Mouse (Mus musculus) heart, embryonic 16.5 days (tissue): Measurements from ENCODE around the gene Zfp36l1. TPM values are rescaled to one million over a fixed set of nuclear protein-coding genes. Genes with fewer than 3 reads are reported as not detected.

Experiments
- ATAC-seq: fragments of 200-750 bp; cut with Nextera tagmentation; replicated peaks from 2 replicates; pipeline ENCODE4 v1.8.0; 2017; ENCODE audit warnings: moderate number of reproducible peaks; ENCODE audit not compliant: insufficient read depth, low FRiP score; ENCODE audit errors: extremely low read depth
- H3K27ac ChIP-seq: fragments of 300-500 bp; sonication (generic); 2 replicates; pipeline ENCODE4 v1.5.1; 2014; ENCODE audit warnings: mild to moderate bottlenecking, low read length, control low read depth, moderate library complexity
- H3K27me3 ChIP-seq: fragments of 300-500 bp; sonication (generic); 2 replicates; pipeline ENCODE4 v1.6.1; 2014; ENCODE audit warnings: low read length, mixed read lengths; ENCODE audit not compliant: control insufficient read depth, insufficient read depth
- H3K36me3 ChIP-seq: fragments of 300-500 bp; sonication (generic); 2 replicates; pipeline ENCODE4 v1.6.1; 2014; ENCODE audit not compliant: control insufficient read depth, insufficient read depth
- H3K4me1 ChIP-seq: fragments of 300-500 bp; sonication (generic); 2 replicates; pipeline ENCODE4 v1.6.1; 2014; ENCODE audit warnings: low read length, mixed read lengths; ENCODE audit not compliant: control insufficient read depth, insufficient read depth
- H3K4me2 ChIP-seq: fragments of 300-500 bp; sonication (generic); 2 replicates; pipeline ENCODE4 v1.6.1; 2014; ENCODE audit warnings: low read depth, mild to moderate bottlenecking, control low read depth, low read length
- H3K4me3 ChIP-seq: fragments of 300-500 bp; sonication (generic); 2 replicates; pipeline ENCODE4 v1.5.1; 2014; ENCODE audit warnings: mild to moderate bottlenecking, control low read depth, low read length
- H3K9ac ChIP-seq: fragments of 300-500 bp; sonication (generic); 2 replicates; pipeline ENCODE4 v1.6.1; 2014; ENCODE audit warnings: low read length, control low read depth
- H3K9me3 ChIP-seq: fragments of 300-500 bp; sonication (generic); replicated peaks from 2 replicates; pipeline ENCODE4 v1.6.1; 2016; ENCODE audit warnings: low read length; ENCODE audit not compliant: control insufficient read depth
- WGBS: fragments of 180-500 bp; shearing (Covaris S2); extraction: QIAGEN DNeasy Blood & Tissue Kit; methylation state at CpG from one replicate; pipeline ENCODE4 v1.1.7; 2014; 5-methylcytosine and 5-hydroxymethylcytosine counted together
- polyA plus RNA-seq: library from polyadenylated mRNA; unstranded; fragments of >200 nt; fragmentation: Nextera tagmentation; extraction: Ambion mirVana; gene quantifications from 2 replicates; pipeline ENCODE4 v1.2.1, GENCODE M21; 2015

Zfp36l1 gene
- polyA plus RNA-seq, 1 experiment from 2014 or later = 85.5 TPM

DNA sequence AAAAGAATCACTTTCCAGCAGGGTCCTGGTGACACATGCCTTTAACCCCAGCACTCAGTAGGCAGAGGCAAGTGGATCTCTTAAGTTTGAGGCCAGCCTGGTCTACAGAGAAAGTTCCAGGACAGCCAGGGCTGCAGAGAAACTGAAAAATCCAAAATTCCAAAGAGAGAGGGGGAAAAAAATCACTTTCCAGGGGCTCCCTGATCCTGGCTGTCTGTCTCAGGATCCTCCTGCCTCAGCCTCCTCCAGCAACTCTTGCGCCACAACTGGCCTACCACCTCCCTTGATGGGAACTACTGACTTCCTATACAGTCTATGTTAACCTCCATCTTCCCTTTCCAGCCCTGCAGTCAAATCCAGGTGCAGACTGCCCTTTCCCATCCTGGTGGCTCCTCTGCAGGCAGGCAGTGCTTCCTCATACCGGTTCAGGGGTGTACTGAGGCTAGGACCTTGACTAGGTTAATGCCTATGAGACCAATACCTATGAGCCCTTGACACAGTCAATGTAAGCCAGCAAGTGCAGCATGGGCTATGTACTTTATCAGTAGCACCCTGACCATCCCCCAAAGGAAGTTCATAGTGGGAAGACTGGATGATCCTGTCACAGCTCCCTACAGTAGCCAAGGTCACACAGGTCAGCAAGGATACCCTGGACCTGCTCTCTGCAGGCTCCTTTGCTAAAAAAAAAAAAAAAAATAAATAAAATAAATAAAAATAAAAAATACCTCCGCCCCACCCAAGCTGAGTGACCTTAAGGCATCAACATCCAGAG lies 5.7 kb downstream of the Zfp36l1 start:
- H3K4me3 ChIP-seq = no peak overlapping the region
- peaks cover 8% of the 10 kb centered on the region for H3K4me1 ChIP-seq
- no peak for ATAC-seq
- no peaks in the 10 kb centered on the region for H3K27me3 ChIP-seq
- peak overlapping the region; percentile 32 for H3K27ac ChIP-seq
- WGBS = 88% methylated on average over 3 of the region's 3 CpGs
- H3K9ac ChIP-seq = no peak overlapping the region
- H3K9me3 ChIP-seq = no peaks in the 10 kb centered on the region
- no peak overlapping the region for H3K4me2 ChIP-seq
- peaks cover 9% of the 10 kb centered on the region for H3K36me3 ChIP-seq

DNA sequence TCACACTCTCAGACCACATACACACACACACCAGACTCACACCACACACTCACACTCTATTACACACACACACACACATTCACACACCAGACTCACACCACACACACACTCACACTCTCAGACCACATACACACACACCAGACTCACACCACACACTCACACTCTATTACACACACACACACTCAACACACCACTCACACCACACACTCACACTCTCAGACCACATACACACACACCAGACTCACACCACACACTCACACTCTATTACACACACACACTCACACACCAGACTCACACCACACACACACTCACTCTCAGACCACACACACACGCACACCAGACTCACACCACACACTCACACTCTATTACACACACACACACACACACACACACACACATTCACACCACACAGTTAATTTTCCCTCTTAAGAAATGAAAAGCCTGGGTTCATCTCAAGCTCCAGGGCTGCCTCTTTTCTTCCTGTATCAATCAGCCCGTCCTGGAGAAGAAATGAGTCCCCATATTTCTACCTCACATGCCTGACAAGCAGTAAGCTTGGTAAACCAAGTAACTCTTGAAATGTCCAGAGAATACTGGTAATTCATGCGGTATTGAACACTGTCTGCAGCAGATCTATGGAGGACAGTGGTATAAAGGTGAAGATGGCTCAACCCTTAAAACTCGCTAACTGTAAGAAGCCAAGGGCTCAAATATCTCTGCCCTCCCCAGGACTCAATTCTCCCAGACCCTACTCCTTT lies 6.5 kb downstream of the Zfp36l1 start:
- ATAC-seq = no peak
- no peaks in the 10 kb centered on the region for H3K27me3 ChIP-seq
- H3K4me1 ChIP-seq = peaks cover 8% of the 10 kb centered on the region
- H3K9ac ChIP-seq = no peak overlapping the region
- peaks cover 9% of the 10 kb centered on the region for H3K36me3 ChIP-seq
- H3K4me3 ChIP-seq = no peak overlapping the region
- 85% methylated on average over 4 of the region's 4 CpGs for WGBS
- no peak overlapping the region for H3K4me2 ChIP-seq
- H3K9me3 ChIP-seq = no peaks in the 10 kb centered on the region
- no peak overlapping the region for H3K27ac ChIP-seq

DNA sequence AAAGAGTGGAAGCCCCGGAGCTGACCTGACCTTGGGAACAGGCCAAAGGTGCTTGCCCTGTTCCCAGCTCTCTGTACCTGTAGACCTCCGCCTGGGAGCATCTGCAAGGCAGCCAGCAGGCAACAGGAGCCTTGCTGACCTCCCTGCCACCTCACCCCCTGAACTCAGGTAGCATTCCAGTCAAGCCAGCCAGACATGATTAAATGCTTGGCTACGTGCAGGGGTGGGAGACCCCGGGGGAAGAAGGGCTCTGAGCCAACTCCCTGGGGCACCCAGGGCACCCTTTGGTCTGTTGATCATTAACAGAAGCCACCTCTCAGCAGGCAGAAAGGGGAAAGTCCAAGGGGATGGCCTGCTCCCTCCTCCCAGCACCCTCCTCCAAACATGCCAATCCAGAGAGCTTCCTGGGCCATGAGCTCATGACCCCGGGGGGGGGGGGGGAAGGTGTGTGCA lies 9.3 kb downstream of the Zfp36l1 start:
- peak; percentile 32; the same call in 1 of the 2 replicates for ATAC-seq
- Histone ChIP-seq H3K4me3 (no peak overlapping the region), H3K27ac (peak overlapping the region; percentile 54), H3K4me2 (no peak overlapping the region), H3K9ac (no peak overlapping the region), H3K27me3 (no peaks in the 10 kb centered on the region), H3K4me1 (peaks cover 8% of the 10 kb centered on the region), H3K36me3 (peaks cover 6% of the 10 kb centered on the region), H3K9me3 (no peaks in the 10 kb centered on the region)
- WGBS = 45% methylated on average over 4 of the region's 5 CpGs

DNA sequence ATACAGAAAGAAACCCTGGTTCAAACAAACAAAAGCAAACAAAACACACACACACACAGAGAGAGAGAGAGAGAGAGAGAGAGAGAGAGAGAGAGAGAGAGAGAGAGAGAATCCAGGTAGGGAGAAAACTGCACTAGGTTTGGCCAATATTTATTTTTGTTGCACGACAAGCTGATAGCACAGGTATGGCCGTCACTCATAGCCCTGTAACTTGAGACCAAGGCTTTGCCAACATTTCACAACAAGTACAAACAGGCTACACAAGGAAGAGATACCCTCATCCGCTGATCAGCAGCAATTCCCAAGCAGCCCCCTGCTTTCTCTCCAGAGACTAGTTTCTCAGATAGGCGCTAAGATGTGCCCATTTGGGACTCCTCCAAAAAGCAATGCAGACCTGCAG lies 9.7 kb downstream of the Zfp36l1 start:
- Histone ChIP-seq H3K36me3 (peaks cover 6% of the 10 kb centered on the region), H3K9ac (no peak overlapping the region), H3K27ac (peak overlapping the region; percentile 54; the same call in 1 of the 2 replicates), H3K9me3 (no peaks in the 10 kb centered on the region), H3K4me1 (peaks cover 8% of the 10 kb centered on the region), H3K4me3 (no peak overlapping the region), H3K4me2 (no peak overlapping the region), H3K27me3 (no peaks in the 10 kb centered on the region)
- WGBS = 26% methylated on average over 4 of the region's 4 CpGs
- ATAC-seq = no peak

DNA sequence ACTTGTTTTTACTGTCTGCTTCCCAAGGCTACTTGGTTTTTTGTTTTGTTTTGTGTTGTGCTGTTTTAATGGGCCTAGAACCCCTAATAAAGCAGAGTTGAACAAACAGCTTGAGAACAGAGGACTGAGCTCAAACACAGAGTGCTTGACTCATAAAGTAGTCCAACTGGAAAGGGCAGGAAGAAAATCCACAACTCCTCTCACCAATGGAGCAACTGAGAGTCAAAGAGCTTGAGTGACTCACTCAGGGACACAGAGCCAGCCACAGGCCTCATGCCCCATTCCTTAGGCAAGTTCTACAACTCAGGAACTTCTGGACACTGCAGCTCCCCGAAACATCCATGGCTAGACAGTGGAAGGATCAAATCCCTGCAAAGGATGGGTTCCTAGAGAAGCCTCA lies 14.0 kb downstream of the Zfp36l1 start:
- no peak overlapping the region for H3K27ac ChIP-seq
- ATAC-seq = no peak

DNA sequence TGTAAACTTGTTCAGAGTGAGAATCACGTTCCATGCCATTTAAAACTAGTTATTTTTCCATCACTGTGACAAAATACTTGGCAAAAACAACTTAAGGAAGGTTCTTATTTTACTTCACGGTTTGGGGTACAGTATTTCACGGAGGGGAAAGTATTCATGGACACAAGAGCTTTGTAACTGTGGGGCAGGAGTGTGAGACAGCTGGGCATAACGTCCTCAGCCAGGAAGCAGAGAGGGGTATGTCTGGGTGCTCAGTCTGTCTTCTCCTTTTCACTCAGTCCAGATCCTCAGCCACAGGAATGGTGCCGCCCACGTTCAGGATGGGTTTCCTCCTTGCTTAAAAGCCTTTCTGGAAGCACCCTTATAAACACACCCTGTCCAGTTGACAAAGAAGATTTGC lies 16.1 kb downstream of the Zfp36l1 start:
- Histone ChIP-seq H3K27ac (no peak overlapping the region), H3K36me3 (no peaks in the 10 kb centered on the region), H3K4me3 (no peak overlapping the region), H3K4me2 (no peak overlapping the region), H3K9me3 (no peaks in the 10 kb centered on the region), H3K9ac (no peak overlapping the region), H3K27me3 (no peaks in the 10 kb centered on the region), H3K4me1 (peaks cover under 1% of the 10 kb centered on the region)
- WGBS = 72% methylated on average over 6 of the region's 6 CpGs
- no peak for ATAC-seq

More for the DNA sequence above, 14.0 kb downstream of the Zfp36l1 start:
- H3K4me2 ChIP-seq = no peak overlapping the region
- no peaks in the 10 kb centered on the region for H3K27me3 ChIP-seq
- no peak overlapping the region for H3K9ac ChIP-seq
- 90% methylated on average over 1 of the region's 1 CpGs for WGBS
- H3K4me1 ChIP-seq = peaks cover 7% of the 10 kb centered on the region
- H3K9me3 ChIP-seq = no peaks in the 10 kb centered on the region
- no peak overlapping the region for H3K4me3 ChIP-seq
- H3K36me3 ChIP-seq = no peaks in the 10 kb centered on the region

DNA sequence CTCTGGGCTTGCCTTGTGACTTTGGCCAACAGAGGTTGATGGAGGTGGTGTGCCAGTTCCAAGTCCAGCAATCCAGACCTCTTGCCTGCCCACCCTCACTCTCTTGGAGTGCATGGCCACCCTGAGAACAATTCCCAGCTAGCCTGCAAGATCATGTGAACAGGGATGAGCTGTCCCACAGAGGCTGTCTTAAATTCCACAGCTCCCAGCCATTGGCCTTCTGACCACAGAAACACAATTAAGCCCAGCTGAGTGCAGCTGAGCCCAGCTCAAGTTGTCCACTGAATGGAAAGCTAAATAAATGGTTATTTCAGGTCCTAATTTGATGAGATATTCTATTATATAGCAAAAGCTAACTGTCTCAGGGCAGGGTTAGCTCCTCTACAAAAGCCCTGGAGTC lies 20.0 kb downstream of the Zfp36l1 start:
- Histone ChIP-seq H3K27me3 (no peaks in the 10 kb centered on the region), H3K9me3 (no peaks in the 10 kb centered on the region), H3K9ac (no peak overlapping the region), H3K4me1 (peaks cover 10% of the 10 kb centered on the region), H3K4me2 (no peak overlapping the region), H3K4me3 (no peak overlapping the region), H3K27ac (no peak overlapping the region), H3K36me3 (no peaks in the 10 kb centered on the region)
- no peak for ATAC-seq

DNA sequence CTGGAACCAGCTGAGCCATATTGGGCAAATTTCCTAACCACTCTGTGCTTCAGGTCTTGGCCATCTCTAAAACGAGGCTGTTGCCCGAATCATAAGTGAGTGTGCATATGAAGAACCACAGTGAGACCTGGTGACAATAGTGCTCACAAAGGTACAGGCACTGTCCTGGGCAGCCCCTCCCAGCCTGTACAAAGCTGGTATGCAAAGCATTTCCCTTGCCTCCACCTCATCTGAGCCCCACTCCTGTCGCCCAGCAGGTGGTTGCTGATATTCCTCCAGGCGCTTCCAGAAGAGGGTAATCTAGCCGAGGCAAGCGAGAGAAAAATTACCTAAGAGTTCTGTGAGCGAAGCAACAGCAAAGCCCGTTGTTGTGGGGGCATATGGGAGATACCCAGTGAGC lies 21.7 kb downstream of the Zfp36l1 start:
- peak overlapping the region; percentile 78 for H3K27ac ChIP-seq
- H3K9me3 ChIP-seq = no peaks in the 10 kb centered on the region
- H3K36me3 ChIP-seq = no peaks in the 10 kb centered on the region
- peaks cover 10% of the 10 kb centered on the region for H3K4me1 ChIP-seq
- H3K27me3 ChIP-seq = no peaks in the 10 kb centered on the region
- ATAC-seq = 0 out of 2 replicates have a peak, but pooled peaks have one; percentile 45
- 20% methylated on average over 8 of the region's 8 CpGs for WGBS
- H3K9ac ChIP-seq = peak overlapping the region; percentile 18; the same call in 1 of the 2 replicates
- peak overlapping the region; percentile 27; the same call in 1 of the 2 replicates for H3K4me2 ChIP-seq
- H3K4me3 ChIP-seq = no peak overlapping the region

DNA sequence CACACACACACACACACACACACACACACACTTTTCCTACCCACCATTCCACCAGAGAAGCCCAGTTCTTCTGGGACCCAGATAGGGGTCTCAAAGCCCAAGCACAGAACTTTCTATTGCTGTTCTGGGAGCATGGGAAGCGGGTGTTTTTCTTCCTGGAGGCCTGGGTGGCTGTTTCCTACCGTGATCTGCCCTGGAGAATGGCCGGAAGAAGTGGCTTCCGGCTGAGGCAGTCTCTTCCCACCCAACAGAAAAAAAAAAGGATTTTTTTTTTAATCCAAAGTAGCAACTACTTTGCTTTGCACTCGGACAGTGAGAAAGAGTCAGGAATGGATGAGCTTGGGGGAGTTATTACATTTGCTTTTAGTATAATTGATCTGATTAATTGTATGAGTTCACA lies 22.3 kb downstream of the Zfp36l1 start:
- peak overlapping the region; percentile 2; the same call in 1 of the 2 replicates for H3K4me2 ChIP-seq
- ATAC-seq = peak; percentile 52; the same call in 1 of the 2 replicates
- WGBS = 72% methylated on average over 5 of the region's 5 CpGs

More for the DNA sequence above, 22.3 kb downstream of the Zfp36l1 start:
- Histone ChIP-seq H3K36me3 (no peaks in the 10 kb centered on the region), H3K4me1 (peaks cover 10% of the 10 kb centered on the region), H3K9me3 (no peaks in the 10 kb centered on the region), H3K27me3 (no peaks in the 10 kb centered on the region), H3K27ac (peak overlapping the region; percentile 78), H3K9ac (no peak overlapping the region), H3K4me3 (no peak overlapping the region)
